ENCODE assay signal across 22 mouse cellular contexts in genomic region chr12:109108911-109109310, GRCm38 (mm10). TPM values are rescaled to one million over a fixed set of nuclear protein-coding genes. Genes with fewer than 3 reads are reported as not detected.
DNase-seq lines count a peak whose midpoint lies in the region; ATAC-seq and TF ChIP-seq lines count a peak whose summit lies in the region.
"Had no signal": no experiment of that assay in that cellular context is flagged by ENCODE, and none has a peak within 500 bp of the region (broad histone marks: within the 10 kb centered on the region; RNA-seq: fewer than 3 reads in every experiment).

No protein-coding gene starts in this region.

- 82% methylated on average over 13 of the region's 13 CpGs for WGBS in intestine, embryonic 14.5 days
- WGBS in intestine, postnatal 0 days: 81% methylated on average over 13 of the region's 13 CpGs

- TF ChIP-seq CTCF in intestine, postnatal 0 days (IDR thresholded peaks at IDR 0.05; ENCODE audit: low read depth): no peak

- DNase-seq in heart, adult 11 months: peak; percentile 70
- DNase-seq in heart, postnatal 36 days: no peak
- peak; percentile 4 for DNase-seq in intestine, embryonic 14.5 days (ENCODE audit: low spot score)
- peak; percentile 7 to 52 for DNase-seq in spleen, postnatal 4 days (ENCODE audit: low spot score in 2 of 2)
- DNase-seq in spleen, postnatal 36 days (ENCODE audit: low spot score in 2 of 2): no peak
- DNase-seq: adrenal gland, adult 2 months; adrenal gland, adult 8-10 months; adrenal gland, postnatal 10 days; adrenal gland, postnatal 14 days; adrenal gland, postnatal 25 days; adrenal gland, postnatal 36 days; B cell, adult 2 months; cerebellum, adult 11 months; cerebellum, adult 11-12 months; cerebellum, adult 18-20 months had no signal

- H3K9ac ChIP-seq in intestine, embryonic 14.5 days (ENCODE audit: low read length): no peak overlapping the region
- H3K9ac ChIP-seq in intestine, postnatal 0 days (ENCODE audit: low read depth, low read length): no peak overlapping the region

- H3K9me3 ChIP-seq in intestine, embryonic 14.5 days (ENCODE audit: control insufficient read depth, low read length): no peaks in the 10 kb centered on the region
- no peaks in the 10 kb centered on the region for H3K9me3 ChIP-seq in intestine, postnatal 0 days (ENCODE audit: control insufficient read depth)

- H3K36me3 ChIP-seq in intestine, embryonic 14.5 days (ENCODE audit: control insufficient read depth, insufficient read depth, low read length): no peaks in the 10 kb centered on the region
- H3K36me3 ChIP-seq in intestine, postnatal 0 days (ENCODE audit: control insufficient read depth, insufficient read depth): no peaks in the 10 kb centered on the region
- H3K36me3 ChIP-seq: G1E had no signal

- H3K27me3 ChIP-seq in intestine, embryonic 14.5 days (replicated peaks; ENCODE audit: control insufficient read depth, insufficient read depth, low read length): no peaks in the 10 kb centered on the region
- no peaks in the 10 kb centered on the region for H3K27me3 ChIP-seq in intestine, postnatal 0 days (replicated peaks; ENCODE audit: control insufficient read depth, insufficient read depth, low read length)
- H3K27me3 ChIP-seq: CH12.LX had no signal

- no peak overlapping the region for H3K27ac ChIP-seq in intestine, embryonic 14.5 days (ENCODE audit: low read depth)
- no peak overlapping the region for H3K27ac ChIP-seq in intestine, postnatal 0 days (ENCODE audit: low read depth, low read length)

- peaks cover 5% of the 10 kb centered on the region; the same call in 1 of the 2 replicates for H3K4me1 ChIP-seq in intestine, embryonic 14.5 days (replicated peaks; ENCODE audit: control insufficient read depth, insufficient read depth, low read length)
- H3K4me1 ChIP-seq in intestine, postnatal 0 days (replicated peaks; ENCODE audit: control insufficient read depth, insufficient read depth, low read length): no peaks in the 10 kb centered on the region

- intact Hi-C loops in heart, postnatal 36 days (cut with DNase I): no loop called here

- H3K4me2 ChIP-seq in intestine, embryonic 14.5 days (ENCODE audit: low read length): no peak overlapping the region
- H3K4me2 ChIP-seq in intestine, postnatal 0 days (replicated peaks; ENCODE audit: low read depth): no peak overlapping the region

- ATAC-seq in intestine, embryonic 14.5 days (replicated peaks; ENCODE audit: low FRiP score, low TSS enrichment, low read depth): no peak
- ATAC-seq in intestine, postnatal 0 days: no peak
- ATAC-seq: activated CD4-positive, CD25-positive, alpha-beta regulatory T cell, adult 4 months; CD4-positive, CD25-positive, alpha-beta regulatory T cell, adult 4 months; Patski had no signal

- H3K4me3 ChIP-seq in intestine, embryonic 14.5 days (ENCODE audit: low read depth, low read length): no peak overlapping the region
- H3K4me3 ChIP-seq in intestine, postnatal 0 days (ENCODE audit: low read depth, low read length): no peak overlapping the region

RNA-seq across cellular contexts. Expression of gene Begain, which starts 40.9 kb away (rescaled TPM):
- total RNA-seq in heart, postnatal 36 days (2021): under 1 TPM in 1 of 2 experiments, not detected in 1; 0.22 TPM
- 9.9 and 10.3 TPM in 2 replicates for polyA plus RNA-seq in intestine, embryonic 14.5 days (2014; fragmentation: Nextera tagmentation; extraction: Ambion mirVana)
- 1.6 and 1.8 TPM in 2 replicates for polyA plus RNA-seq in intestine, postnatal 0 days (2015; fragmentation: Nextera tagmentation; extraction: Ambion mirVana)
- total RNA-seq: G1E, MEL had no signal
- polyA plus RNA-seq: activated CD4-positive, CD25-positive, alpha-beta regulatory T cell, adult 4 months; G1E had no signal

Comparison
In these comparisons a context has a peak if more than half of its experiments do, and no peak if none do; other contexts are left out.
1. DNase-seq: peak in heart, adult 11 months (single experiment), intestine, embryonic 14.5 days (single experiment) and spleen, postnatal 4 days (2 of 2); none in heart, postnatal 36 days (0 of 2) and spleen, postnatal 36 days (0 of 2).